11 mouse cellular contexts compared by ENCODE assay signal in the genomic region with DNA sequence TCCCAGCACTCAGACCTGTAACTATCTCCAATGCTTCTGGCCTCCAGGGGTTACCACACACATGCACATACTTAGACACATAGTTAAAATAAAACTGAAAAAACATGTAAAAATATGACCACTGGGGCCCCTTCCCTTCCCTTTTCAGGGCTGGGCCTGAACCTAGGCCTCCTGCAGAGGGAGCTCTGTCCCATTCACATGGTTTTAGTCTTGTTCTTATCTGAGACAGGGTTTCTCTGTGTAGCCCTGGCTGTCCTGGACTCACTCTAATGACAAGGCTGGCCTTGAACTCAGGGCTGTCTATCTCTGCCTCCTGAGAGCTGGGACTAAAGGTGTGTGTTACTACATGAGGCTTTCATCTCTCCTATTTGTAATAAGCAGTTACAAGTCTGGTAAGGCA. TPM values are rescaled to one million over a fixed set of nuclear protein-coding genes. Genes with fewer than 3 reads are reported as not detected.
DNase-seq lines count a peak whose midpoint lies in the region; ATAC-seq and TF ChIP-seq lines count a peak whose summit lies in the region.
"Had no signal": no experiment of that assay in that cellular context is flagged by ENCODE, and none has a peak within 500 bp of the region (broad histone marks: within the 10 kb centered on the region; RNA-seq: fewer than 3 reads in every experiment).

No protein-coding gene starts in this region.

- TF ChIP-seq CTCF in liver, adult 2 months (IDR thresholded peaks at IDR 0.05; ENCODE audit: low read depth, low read length) = peak; percentile 54
- TF ChIP-seq CTCF in bone marrow, adult 2 months (IDR thresholded peaks at IDR 0.05; ENCODE audit: control insufficient read depth, insufficient read depth, low read length) = peak; percentile 43; the same call in 1 of the 2 replicates

- H3K36me3 ChIP-seq in embryonic facial prominence, embryonic 11.5 days (replicated peaks; ENCODE audit: control insufficient read depth, insufficient read depth, low read depth, low read length) = no peaks in the 10 kb centered on the region
- H3K36me3 ChIP-seq in embryonic facial prominence, embryonic 10.5 days (replicated peaks) = peaks cover 42% of the 10 kb centered on the region
- H3K36me3 ChIP-seq in liver, adult 2 months (ENCODE audit: control insufficient read depth, insufficient read depth, low read length) = peaks cover 16% of the 10 kb centered on the region; the same call in 1 of the 2 replicates
- peaks cover 43% of the 10 kb centered on the region for H3K36me3 ChIP-seq in liver, embryonic 12.5 days

- H3K9ac ChIP-seq in embryonic facial prominence, embryonic 11.5 days (replicated peaks; ENCODE audit: low read length) = no peak overlapping the region
- no peak overlapping the region for H3K9ac ChIP-seq in liver, adult 2 months (ENCODE audit: low read depth, low read length)
- H3K9ac ChIP-seq in liver, embryonic 12.5 days = no peak overlapping the region

- peak; percentile 27 for DNase-seq in embryonic facial prominence, embryonic 11.5 days (ENCODE audit: low spot score)
- no peak for DNase-seq in embryonic facial prominence, embryonic 10.5 days (ENCODE audit: low spot score)
- DNase-seq in liver, adult 2 months (ENCODE audit: extremely low read depth, low read depth, low spot score) = peak; percentile 20
- peak; percentile 37 for DNase-seq in naive thymus-derived CD4-positive, alpha-beta T cell, adult 2 months (ENCODE audit: low read depth)
- no peak for DNase-seq in testis, postnatal 10 days (ENCODE audit: low spot score)
- no peak for DNase-seq in retina, postnatal 1 day
- DNase-seq: layer of hippocampus, adult 9-11 months had no signal

- no peaks in the 10 kb centered on the region for H3K79me2 ChIP-seq in liver, adult 2 months (ENCODE audit: control insufficient read depth, insufficient read depth, low read length)

- no peak overlapping the region for H3K4me3 ChIP-seq in embryonic facial prominence, embryonic 11.5 days (ENCODE audit: low read depth, low read length)
- H3K4me3 ChIP-seq in embryonic facial prominence, embryonic 10.5 days = no peak overlapping the region
- no peak overlapping the region for H3K4me3 ChIP-seq in liver, adult 2 months (ENCODE audit: insufficient read depth, low read depth, low read length)
- H3K4me3 ChIP-seq in liver, embryonic 12.5 days = no peak overlapping the region
- no peak overlapping the region for H3K4me3 ChIP-seq in bone marrow, adult 2 months (replicated peaks; ENCODE audit: control insufficient read depth, low read depth, low read length)

- H3K9me3 ChIP-seq in embryonic facial prominence, embryonic 11.5 days (replicated peaks; ENCODE audit: control insufficient read depth, low read length) = no peaks in the 10 kb centered on the region
- H3K9me3 ChIP-seq in embryonic facial prominence, embryonic 10.5 days = no peaks in the 10 kb centered on the region
- H3K9me3 ChIP-seq in liver, embryonic 12.5 days (replicated peaks) = no peaks in the 10 kb centered on the region

- peak; percentile 23; the same call in 1 of the 2 replicates for ATAC-seq in embryonic facial prominence, embryonic 11.5 days (replicated peaks; ENCODE audit: insufficient number of reproducible peaks, low FRiP score, low TSS enrichment, low read depth)
- ATAC-seq in liver, embryonic 12.5 days = no peak

- no peak overlapping the region for H3K4me2 ChIP-seq in embryonic facial prominence, embryonic 11.5 days (ENCODE audit: low read depth, low read length)
- no peak overlapping the region for H3K4me2 ChIP-seq in liver, embryonic 12.5 days

- no peaks in the 10 kb centered on the region for H3K4me1 ChIP-seq in embryonic facial prominence, embryonic 11.5 days (ENCODE audit: control insufficient read depth, insufficient read depth, low read length)
- no peaks in the 10 kb centered on the region for H3K4me1 ChIP-seq in embryonic facial prominence, embryonic 10.5 days
- no peaks in the 10 kb centered on the region for H3K4me1 ChIP-seq in liver, adult 2 months (ENCODE audit: control insufficient read depth, insufficient read depth, low read length)
- peaks cover 12% of the 10 kb centered on the region for H3K4me1 ChIP-seq in liver, embryonic 12.5 days
- no peaks in the 10 kb centered on the region for H3K4me1 ChIP-seq in bone marrow, adult 2 months (ENCODE audit: control insufficient read depth, insufficient read depth, low read length)

- no peak overlapping the region for H3K27ac ChIP-seq in embryonic facial prominence, embryonic 11.5 days (replicated peaks; ENCODE audit: low read depth, low read length)
- no peak overlapping the region for H3K27ac ChIP-seq in embryonic facial prominence, embryonic 10.5 days (replicated peaks)
- H3K27ac ChIP-seq in liver, adult 2 months (replicated peaks; ENCODE audit: insufficient read depth, low read depth, low read length) = no peak overlapping the region
- H3K27ac ChIP-seq in liver, embryonic 12.5 days = no peak overlapping the region
- H3K27ac ChIP-seq in bone marrow, adult 2 months (ENCODE audit: control insufficient read depth, insufficient read depth, low read depth, low read length, poor library complexity) = no peak overlapping the region
- H3K27ac ChIP-seq: macrophage had no signal

- TF ChIP-seq POLR2A in liver, adult 2 months (IDR thresholded peaks at IDR 0.05; ENCODE audit: extremely low read depth, insufficient read depth, low read length) = no peak
- TF ChIP-seq POLR2A in bone marrow, adult 2 months (IDR thresholded peaks at IDR 0.05; ENCODE audit: borderline replicate concordance, control insufficient read depth, low read depth, low read length) = no peak

- no peaks in the 10 kb centered on the region for H3K27me3 ChIP-seq in embryonic facial prominence, embryonic 11.5 days (ENCODE audit: control insufficient read depth, insufficient read depth, low read length)
- H3K27me3 ChIP-seq in embryonic facial prominence, embryonic 10.5 days (replicated peaks; ENCODE audit: low read depth, poor library complexity, severe bottlenecking) = no peaks in the 10 kb centered on the region
- no peaks in the 10 kb centered on the region for H3K27me3 ChIP-seq in liver, adult 2 months (ENCODE audit: control insufficient read depth, insufficient read depth, low read length)
- H3K27me3 ChIP-seq in liver, embryonic 12.5 days (replicated peaks) = 0 out of 2 replicates have a peak, but pooled peaks cover 4% of the 10 kb centered on the region

RNA-seq across cellular contexts. Expression of gene Rheb, which starts 42.0 kb away (rescaled TPM):
- 224 and 244 TPM in 2 replicates for polyA plus RNA-seq in embryonic facial prominence, embryonic 11.5 days (2014; fragmentation: Nextera tagmentation; extraction: Ambion mirVana)
- 169 and 178 TPM in 2 replicates for polyA plus RNA-seq in embryonic facial prominence, embryonic 10.5 days (2016; fragmentation: Nextera tagmentation; extraction: Ambion mirVana)
- 31.3 and 31.7 TPM in 2 replicates for total RNA-seq in liver, adult 2 months (2014; rRNA removed)
- 14.8 and 19.3 TPM in 2 replicates for polyA plus RNA-seq in liver, adult 2 months (2012; rRNA removed)
- polyA plus RNA-seq in liver, embryonic 12.5 days (2016; fragmentation: Nextera tagmentation; extraction: Ambion mirVana) = 110 and 113 TPM in 2 replicates
- polyA plus RNA-seq in bone marrow, adult 2 months (2011; ENCODE audit: insufficient read depth, insufficient read length, low replicate concordance, missing spikeins) = 30.4 and 42.3 TPM in 2 replicates

RNA-seq across cellular contexts. Expression of gene Crygn, which starts 42.6 kb away (rescaled TPM):
- 3.3 TPM in 1 of 2 replicates, not detected in the other for polyA plus RNA-seq in embryonic facial prominence, embryonic 11.5 days (2014; fragmentation: Nextera tagmentation; extraction: Ambion mirVana)
- polyA plus RNA-seq in embryonic facial prominence, embryonic 10.5 days (2016; fragmentation: Nextera tagmentation; extraction: Ambion mirVana) = 0.40 and 1.8 TPM in 2 replicates
- 1.0 and 1.4 TPM in 2 replicates for total RNA-seq in liver, adult 2 months (2014; rRNA removed)
- polyA plus RNA-seq in liver, adult 2 months (2012; rRNA removed) = 1.0 and 1.9 TPM in 2 replicates
- 0.71 TPM in 1 of 2 replicates, not detected in the other for polyA plus RNA-seq in liver, embryonic 12.5 days (2016; fragmentation: Nextera tagmentation; extraction: Ambion mirVana)
- 2.2 and 28.5 TPM in 2 replicates for polyA plus RNA-seq in bone marrow, adult 2 months (2011; ENCODE audit: insufficient read depth, insufficient read length, low replicate concordance, missing spikeins)
- total RNA-seq: gastrocnemius, postnatal 4 days had no signal
- polyA plus RNA-seq: macrophage had no signal

Comparison
In these comparisons a context has a peak if more than half of its experiments do, and no peak if none do; other contexts are left out.
1. DNase-seq: peak in embryonic facial prominence, embryonic 11.5 days (single experiment), liver, adult 2 months (single experiment) and naive thymus-derived CD4-positive, alpha-beta T cell, adult 2 months (single experiment); none in embryonic facial prominence, embryonic 10.5 days (single experiment), testis, postnatal 10 days (single experiment) and retina, postnatal 1 day (single experiment).